Mouse (Mus musculus) hindbrain, embryonic 13.5 days (tissue): ENCODE results near the gene Cnga4. TPM values are rescaled to one million over a fixed set of nuclear protein-coding genes. Genes with fewer than 3 reads are reported as not detected.
A peak's percentile ranks its signal among the peaks of the same experiment; 100 is the strongest.
"Not testable (repeated sequence)": the region's sequence is repeated elsewhere in the genome, so short reads cannot be mapped to it uniquely, and the experiment has no call there.

Source experiments
- ATAC-seq: fragments of 200-750 bp; cut with Nextera tagmentation; 2 replicates; pipeline ENCODE4 v1.8.0; 2017; ENCODE audit warnings: moderate TSS enrichment; ENCODE audit not compliant: low FRiP score
- H3K27ac ChIP-seq: fragments of 300-500 bp; sonication (generic); 2 replicates; pipeline ENCODE4 v1.5.1; 2015; ENCODE audit warnings: inconsistent platforms, mild to moderate bottlenecking, moderate library complexity
- H3K27me3 ChIP-seq: fragments of 300-500 bp; sonication (generic); 2 replicates; pipeline ENCODE4 v1.6.1; 2015; ENCODE audit warnings: mild to moderate bottlenecking, inconsistent platforms
- H3K36me3 ChIP-seq: fragments of 300-500 bp; sonication (generic); 2 replicates; pipeline ENCODE4 v1.6.1; 2015; ENCODE audit warnings: mild to moderate bottlenecking, inconsistent platforms
- H3K4me1 ChIP-seq: fragments of 300-500 bp; sonication (generic); replicated peaks from 2 replicates; pipeline ENCODE4 v1.6.1; 2015; ENCODE audit warnings: inconsistent platforms
- H3K4me2 ChIP-seq: fragments of 300-500 bp; sonication (generic); 2 replicates; pipeline ENCODE4 v1.6.1; 2015; ENCODE audit warnings: inconsistent platforms, mild to moderate bottlenecking, moderate library complexity
- H3K4me3 ChIP-seq: fragments of 300-500 bp; sonication (generic); 2 replicates; pipeline ENCODE4 v1.5.1; 2015; ENCODE audit warnings: mild to moderate bottlenecking, inconsistent platforms
- H3K9ac ChIP-seq: fragments of 300-500 bp; sonication (generic); 2 replicates; pipeline ENCODE4 v1.6.1; 2015; ENCODE audit warnings: mild to moderate bottlenecking, inconsistent platforms
- H3K9me3 ChIP-seq: fragments of 300-500 bp; sonication (generic); 2 replicates; pipeline ENCODE4 v1.6.1; 2016; ENCODE audit warnings: inconsistent platforms
- WGBS: fragments of 180-500 bp; shearing (Covaris S2); methylation state at CpG from one replicate; pipeline ENCODE4 v1.1.7; 2015; 5-methylcytosine and 5-hydroxymethylcytosine counted together
- polyA plus RNA-seq: library from polyadenylated mRNA; unstranded; fragments of >200 nt; fragmentation: Nextera tagmentation; extraction: Ambion mirVana; gene quantifications from 2 replicates; pipeline ENCODE4 v1.2.1, GENCODE M21; 2015

Gene Cnga4
- polyA plus RNA-seq, 1 experiment from 2014 or later, result 0.16 TPM

GRCm38 (mm10) chr7:105424368-105424767 is 20.0 kb downstream of the Cnga4 start:
- WGBS, result 40% methylated on average over 5 of the region's 5 CpGs
- H3K36me3 ChIP-seq, result no peaks in the 10 kb centered on the region
- H3K9ac ChIP-seq, result no peak overlapping the region
- no peak overlapping the region for H3K4me3 ChIP-seq
- no peak overlapping the region for H3K27ac ChIP-seq
- H3K4me2 ChIP-seq, result no peak overlapping the region
- peaks cover 49% of the 10 kb centered on the region for H3K27me3 ChIP-seq
- no peaks in the 10 kb centered on the region for H3K9me3 ChIP-seq
- H3K4me1 ChIP-seq, result peaks cover 12% of the 10 kb centered on the region
- ATAC-seq, result no peak

- H3K4me3 ChIP-seq, result peak within 1 kb of the TSS; percentile 57
- no peaks in the 10 kb centered on the region for H3K9me3 ChIP-seq
- peak within 1 kb of the TSS; percentile 87 for H3K4me2 ChIP-seq
- peak; percentile 92 for ATAC-seq
- H3K9ac ChIP-seq, result peak within 1 kb of the TSS; percentile 73
- no peak within 1 kb of the TSS for H3K27ac ChIP-seq
- H3K27me3 ChIP-seq, result peaks cover 49% of the 10 kb centered on the region
- 2% methylated on average over 29 of the region's 31 CpGs for WGBS
- peaks cover 12% of the 10 kb centered on the region for H3K4me1 ChIP-seq
- no peaks in the 10 kb centered on the region for H3K36me3 ChIP-seq
Measured at GRCm38 (mm10) chr7:105425424-105426043, 21.2 kb downstream of the Cnga4 start, which contains the start of gene Cckbr. Gene Cckbr, plus strand, starts transcription at chr7:105425731.

- H3K9me3 ChIP-seq, result no peaks in the 10 kb centered on the region
- no peak overlapping the region for H3K27ac ChIP-seq
- H3K4me2 ChIP-seq, result peak overlapping the region; percentile 87
- peaks cover 12% of the 10 kb centered on the region for H3K4me1 ChIP-seq
- peak overlapping the region; percentile 73 for H3K9ac ChIP-seq
- peaks cover 49% of the 10 kb centered on the region for H3K27me3 ChIP-seq
- H3K4me3 ChIP-seq, result peak overlapping the region; percentile 57
- 1% methylated on average over 11 of the region's 11 CpGs for WGBS
- no peaks in the 10 kb centered on the region for H3K36me3 ChIP-seq
- peak; percentile 70 for ATAC-seq
Measured at GRCm38 (mm10) chr7:105426051-105426450, 21.7 kb downstream of the Cnga4 start.

GRCm38 (mm10) chr7:105432058-105432457 is 27.7 kb downstream of the Cnga4 start:
- peaks cover 10% of the 10 kb centered on the region for H3K27me3 ChIP-seq
- no peak overlapping the region for H3K9ac ChIP-seq
- H3K4me3 ChIP-seq, result no peak overlapping the region
- no peaks in the 10 kb centered on the region for H3K4me1 ChIP-seq
- 57% methylated on average over 1 of the region's 1 CpGs for WGBS
- no peak overlapping the region for H3K27ac ChIP-seq
- H3K9me3 ChIP-seq, result no peaks in the 10 kb centered on the region
- H3K4me2 ChIP-seq, result no peak overlapping the region
- ATAC-seq, result no peak
- no peaks in the 10 kb centered on the region for H3K36me3 ChIP-seq

GRCm38 (mm10) chr7:105433859-105434258 is 29.5 kb downstream of the Cnga4 start:
- Histone ChIP-seq H3K4me3 (no peak overlapping the region), H3K4me2 (no peak overlapping the region), H3K9ac (no peak overlapping the region), H3K36me3 (no peaks in the 10 kb centered on the region), H3K27me3 (no peaks in the 10 kb centered on the region), H3K9me3 (no peaks in the 10 kb centered on the region), H3K27ac (no peak overlapping the region), H3K4me1 (no peaks in the 10 kb centered on the region)
- 84% methylated on average over 17 of the region's 17 CpGs for WGBS
- ATAC-seq, result no peak

- Histone ChIP-seq H3K4me2 (no peak overlapping the region), H3K9me3 (no peaks in the 10 kb centered on the region), H3K4me1 (no peaks in the 10 kb centered on the region), H3K9ac (no peak overlapping the region), H3K27ac (no peak overlapping the region), H3K4me3 (no peak overlapping the region), H3K36me3 (no peaks in the 10 kb centered on the region), H3K27me3 (no peaks in the 10 kb centered on the region)
- 87% methylated on average over 22 of the region's 22 CpGs for WGBS
- peak; percentile 50; the same call in 1 of the 2 replicates for ATAC-seq
Measured at GRCm38 (mm10) chr7:105434798-105435197, 30.4 kb downstream of the Cnga4 start.

GRCm38 (mm10) chr7:105437979-105438772 is 33.8 kb downstream of the Cnga4 start:
- H3K4me1 ChIP-seq, result no peaks in the 10 kb centered on the region
- no peaks in the 10 kb centered on the region for H3K27me3 ChIP-seq
- no peaks in the 10 kb centered on the region for H3K36me3 ChIP-seq
- H3K9ac ChIP-seq, result no peak overlapping the region
- WGBS, result 88% methylated on average over 7 of the region's 7 CpGs
- H3K9me3 ChIP-seq, result no peaks in the 10 kb centered on the region
- no peak overlapping the region for H3K4me2 ChIP-seq
- no peak overlapping the region for H3K4me3 ChIP-seq
- H3K27ac ChIP-seq, result no peak overlapping the region
- no peak for ATAC-seq

- H3K4me3 ChIP-seq, result no peak overlapping the region
- no peak overlapping the region for H3K9ac ChIP-seq
- 73% methylated on average over 4 of the region's 4 CpGs for WGBS
- no peaks in the 10 kb centered on the region for H3K9me3 ChIP-seq
- H3K4me2 ChIP-seq, result no peak overlapping the region
- H3K27me3 ChIP-seq, result no peaks in the 10 kb centered on the region
- H3K36me3 ChIP-seq, result no peaks in the 10 kb centered on the region
- H3K4me1 ChIP-seq, result no peaks in the 10 kb centered on the region
- no peak for ATAC-seq
- H3K27ac ChIP-seq, result no peak overlapping the region
Measured at GRCm38 (mm10) chr7:105441426-105441825, 37.1 kb downstream of the Cnga4 start.

- Histone ChIP-seq H3K4me1 (no peaks in the 10 kb centered on the region), H3K4me2 (no peak overlapping the region), H3K4me3 (no peak overlapping the region), H3K27ac (no peak overlapping the region), H3K9ac (no peak overlapping the region), H3K27me3 (no peaks in the 10 kb centered on the region), H3K36me3 (no peaks in the 10 kb centered on the region), H3K9me3 (no peaks in the 10 kb centered on the region)
- ATAC-seq, result no peak
- WGBS, result 76% methylated on average over 3 of the region's 3 CpGs
Measured at GRCm38 (mm10) chr7:105445076-105445475, 40.7 kb downstream of the Cnga4 start.

- ATAC-seq, H3K27me3 ChIP-seq, H3K9me3 ChIP-seq, H3K27ac ChIP-seq, H3K9ac ChIP-seq, H3K36me3 ChIP-seq, H3K4me1 ChIP-seq, H3K4me3 ChIP-seq, H3K4me2 ChIP-seq: not testable (repeated sequence)
- WGBS, result 90% methylated on average over 4 of the region's 4 CpGs
Measured at GRCm38 (mm10) chr7:105453345-105453744, 49.0 kb downstream of the Cnga4 start.
